Mouse (Mus musculus): ENCODE measurements around the gene Mmd. TPM values are rescaled to one million over a fixed set of nuclear protein-coding genes. Genes with fewer than 3 reads are reported as not detected.

The Mmd gene
- polyA plus RNA-seq (2014; fragmentation: Nextera tagmentation; extraction: Ambion mirVana), result 80.6 and 94.1 TPM in 2 replicates

DNA sequence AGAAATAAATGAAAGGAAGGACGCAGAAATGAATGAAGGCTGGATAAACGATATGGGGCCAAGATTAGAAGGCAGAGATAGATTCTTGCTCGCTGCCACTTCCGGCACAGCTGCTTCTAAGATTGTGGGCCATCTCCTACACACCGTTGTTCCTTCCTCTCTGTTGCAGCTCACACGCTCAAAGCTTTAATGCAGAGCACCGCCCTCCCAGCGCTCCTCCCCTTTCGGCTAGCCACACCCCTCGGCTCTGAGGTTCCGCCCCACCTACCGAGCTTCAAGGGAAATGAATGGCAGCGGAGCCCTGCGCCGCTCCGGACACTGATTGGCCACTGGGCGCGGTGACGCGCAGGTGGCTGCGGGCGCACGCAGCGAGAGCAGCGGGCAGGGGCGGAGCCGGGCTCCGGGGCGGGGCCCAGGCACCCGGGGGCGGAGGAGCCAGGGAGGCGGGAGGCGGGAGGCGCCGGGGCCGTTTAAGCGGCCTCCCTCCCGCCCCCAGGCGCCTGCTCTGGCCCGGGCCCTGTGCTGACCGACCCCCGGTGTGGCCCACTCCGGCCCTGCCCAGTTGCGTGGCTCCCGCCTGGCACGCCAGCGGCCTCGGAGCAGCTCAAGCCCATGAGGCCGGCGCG lies at the start of gene Mmd:
Mmd (plus strand) TSS at position 432 of the 626 bp plus-strand sequence.
- under 1% methylated on average over 49 of the region's 51 CpGs for WGBS

DNA sequence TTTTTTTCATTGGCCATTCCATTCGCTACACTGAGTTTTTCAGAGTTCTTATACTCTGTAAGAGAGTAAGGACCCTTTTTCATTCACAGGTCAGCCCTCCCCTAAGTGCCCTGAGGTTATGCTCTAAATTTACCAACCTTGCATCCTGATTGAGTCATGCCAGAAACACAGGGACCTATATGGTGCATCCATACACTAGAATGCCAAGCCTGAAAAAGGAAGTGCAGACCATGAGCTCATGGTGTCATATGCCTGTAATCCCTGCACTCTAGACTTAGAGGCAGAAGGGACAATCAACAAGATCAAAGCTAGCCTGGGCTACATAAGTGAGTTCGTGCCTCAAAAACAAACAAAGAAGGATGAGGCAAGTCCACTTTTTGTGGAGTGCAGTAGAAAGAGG lies 48.4 kb upstream of the Mmd start:
- Histone ChIP-seq H3K9ac (replicated peaks; ENCODE audit: low read depth, low read length) (no peak overlapping the region), H3K4me1 (ENCODE audit: control insufficient read depth, insufficient read depth, low read length) (no peaks in the 10 kb centered on the region), H3K27ac (ENCODE audit: low read depth, low read length) (no peak overlapping the region), H3K36me3 (ENCODE audit: control insufficient read depth, insufficient read depth, low read length) (no peaks in the 10 kb centered on the region), H3K4me3 (ENCODE audit: low read depth, low read length) (no peak overlapping the region), H3K9me3 (ENCODE audit: control insufficient read depth, low read length) (no peaks in the 10 kb centered on the region), H3K4me2 (ENCODE audit: low read depth, low read length) (no peak overlapping the region), H3K27me3 (ENCODE audit: control insufficient read depth, insufficient read depth, low read length) (no peaks in the 10 kb centered on the region)
- ATAC-seq (ENCODE audit: low read depth), result no peak
- WGBS, result 85% methylated on average over 2 of the region's 2 CpGs

More for the DNA sequence above, at the start of gene Mmd:
- Histone ChIP-seq H3K9ac (replicated peaks; ENCODE audit: low read depth, low read length) (peak within 1 kb of the TSS; percentile 96), H3K27me3 (ENCODE audit: control insufficient read depth, insufficient read depth, low read length) (no peaks in the 10 kb centered on the region), H3K27ac (ENCODE audit: low read depth, low read length) (peak within 1 kb of the TSS; percentile 92), H3K36me3 (ENCODE audit: control insufficient read depth, insufficient read depth, low read length) (no peaks in the 10 kb centered on the region), H3K4me1 (ENCODE audit: control insufficient read depth, insufficient read depth, low read length) (0 out of 2 replicates have a peak, but pooled peaks cover 10% of the 10 kb centered on the region), H3K9me3 (ENCODE audit: control insufficient read depth, low read length) (no peaks in the 10 kb centered on the region), H3K4me2 (ENCODE audit: low read depth, low read length) (peak within 1 kb of the TSS; percentile 85), H3K4me3 (ENCODE audit: low read depth, low read length) (peak within 1 kb of the TSS; percentile 80)
- ATAC-seq (ENCODE audit: low read depth), result peak; percentile 99

DNA sequence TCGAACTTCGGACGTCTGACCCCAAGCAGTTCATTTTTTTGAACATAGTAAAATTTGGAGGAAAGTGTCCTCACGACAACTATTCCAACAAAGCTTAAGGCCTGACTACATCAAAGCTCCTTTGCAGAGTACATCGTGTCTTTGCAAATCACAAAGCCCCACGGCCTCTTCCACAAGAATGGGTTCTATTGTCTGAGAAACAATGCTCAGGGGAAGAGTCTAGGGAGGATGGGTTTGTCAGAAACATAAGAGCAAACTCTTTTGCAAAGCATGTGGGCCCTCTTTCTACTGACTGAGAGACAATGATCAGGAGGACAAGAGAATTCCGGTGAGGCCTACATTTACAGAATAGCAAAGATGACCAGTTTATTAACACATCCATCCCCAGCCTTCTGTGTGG lies 35.0 kb upstream of the Mmd start:
- Histone ChIP-seq H3K27me3 (ENCODE audit: control insufficient read depth, insufficient read depth, low read length) (no peaks in the 10 kb centered on the region), H3K36me3 (ENCODE audit: control insufficient read depth, insufficient read depth, low read length) (no peaks in the 10 kb centered on the region), H3K27ac (ENCODE audit: low read depth, low read length) (no peak overlapping the region), H3K4me1 (ENCODE audit: control insufficient read depth, insufficient read depth, low read length) (no peaks in the 10 kb centered on the region), H3K9ac (replicated peaks; ENCODE audit: low read depth, low read length) (no peak overlapping the region), H3K9me3 (ENCODE audit: control insufficient read depth, low read length) (no peaks in the 10 kb centered on the region), H3K4me2 (ENCODE audit: low read depth, low read length) (no peak overlapping the region), H3K4me3 (ENCODE audit: low read depth, low read length) (no peak overlapping the region)
- no peak for ATAC-seq (ENCODE audit: low read depth)
- 46% methylated on average over 7 of the region's 7 CpGs for WGBS

DNA sequence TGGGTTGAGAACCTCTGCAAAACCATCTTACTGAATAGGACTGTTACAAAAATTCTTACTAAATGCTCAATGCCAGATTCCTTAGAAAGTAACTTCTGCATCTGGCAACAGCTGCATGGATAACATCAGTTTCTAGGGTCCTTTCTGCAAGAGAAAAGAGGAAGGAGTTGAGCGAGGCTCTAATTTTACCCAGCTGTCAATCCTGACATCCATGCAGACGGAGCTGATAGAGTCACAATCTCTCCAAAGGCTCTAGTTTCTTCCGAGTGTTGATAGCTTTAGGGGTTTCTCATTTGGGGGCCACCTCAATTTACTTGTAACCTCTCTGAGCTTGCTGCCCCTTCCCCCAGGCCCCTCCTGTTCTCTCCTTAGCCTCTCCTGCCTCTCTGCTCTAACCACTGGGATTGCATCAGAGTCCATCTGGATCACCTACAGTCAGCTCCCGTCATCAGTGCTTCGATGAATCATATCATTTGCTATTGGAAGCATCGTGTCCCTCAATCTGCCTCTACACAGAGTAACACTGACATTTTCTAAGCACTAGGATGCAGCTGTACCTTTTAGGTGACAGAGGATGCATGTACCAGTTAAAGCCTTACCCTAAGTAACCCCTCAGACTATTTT lies 29.1 kb upstream of the Mmd start:
- no peak overlapping the region for H3K4me3 ChIP-seq (ENCODE audit: low read depth, low read length)
- no peak for ATAC-seq (ENCODE audit: low read depth)
- no peak overlapping the region for H3K27ac ChIP-seq (ENCODE audit: low read depth, low read length)
- 76% methylated on average over 6 of the region's 6 CpGs for WGBS
- H3K4me1 ChIP-seq (ENCODE audit: control insufficient read depth, insufficient read depth, low read length), result no peaks in the 10 kb centered on the region
- H3K9me3 ChIP-seq (ENCODE audit: control insufficient read depth, low read length), result no peaks in the 10 kb centered on the region
- H3K9ac ChIP-seq (replicated peaks; ENCODE audit: low read depth, low read length), result no peak overlapping the region
- no peak overlapping the region for H3K4me2 ChIP-seq (ENCODE audit: low read depth, low read length)
- H3K27me3 ChIP-seq (ENCODE audit: control insufficient read depth, insufficient read depth, low read length), result no peaks in the 10 kb centered on the region
- no peaks in the 10 kb centered on the region for H3K36me3 ChIP-seq (ENCODE audit: control insufficient read depth, insufficient read depth, low read length)

DNA sequence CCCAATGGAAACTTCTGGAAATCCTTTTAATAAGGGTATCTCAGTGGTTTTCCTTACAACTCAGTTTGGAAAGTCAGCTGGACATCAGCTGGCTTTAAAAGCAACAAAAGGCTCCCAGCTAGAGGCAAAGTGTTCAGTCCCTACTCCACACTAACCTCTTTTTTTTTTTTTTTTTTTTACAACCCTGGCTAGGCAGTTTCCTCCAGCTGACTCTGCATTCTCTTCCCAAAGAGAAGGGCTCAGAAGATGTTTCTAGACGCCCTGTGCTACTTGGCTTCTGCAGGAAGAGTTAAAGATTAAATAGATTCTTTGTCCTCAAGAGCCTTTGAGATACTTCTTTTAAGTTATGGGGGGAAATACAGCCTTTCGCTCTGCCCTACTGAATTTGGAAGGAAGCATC lies 28.5 kb upstream of the Mmd start:
- H3K36me3 ChIP-seq (ENCODE audit: control insufficient read depth, insufficient read depth, low read length), result no peaks in the 10 kb centered on the region
- no peak overlapping the region for H3K9ac ChIP-seq (replicated peaks; ENCODE audit: low read depth, low read length)
- no peaks in the 10 kb centered on the region for H3K9me3 ChIP-seq (ENCODE audit: control insufficient read depth, low read length)
- ATAC-seq (ENCODE audit: low read depth), result no peak
- H3K4me1 ChIP-seq (ENCODE audit: control insufficient read depth, insufficient read depth, low read length), result no peaks in the 10 kb centered on the region
- H3K27me3 ChIP-seq (ENCODE audit: control insufficient read depth, insufficient read depth, low read length), result no peaks in the 10 kb centered on the region
- WGBS, result 13% methylated on average over 2 of the region's 2 CpGs
- H3K27ac ChIP-seq (ENCODE audit: low read depth, low read length), result no peak overlapping the region
- H3K4me2 ChIP-seq (ENCODE audit: low read depth, low read length), result no peak overlapping the region
- no peak overlapping the region for H3K4me3 ChIP-seq (ENCODE audit: low read depth, low read length)

DNA sequence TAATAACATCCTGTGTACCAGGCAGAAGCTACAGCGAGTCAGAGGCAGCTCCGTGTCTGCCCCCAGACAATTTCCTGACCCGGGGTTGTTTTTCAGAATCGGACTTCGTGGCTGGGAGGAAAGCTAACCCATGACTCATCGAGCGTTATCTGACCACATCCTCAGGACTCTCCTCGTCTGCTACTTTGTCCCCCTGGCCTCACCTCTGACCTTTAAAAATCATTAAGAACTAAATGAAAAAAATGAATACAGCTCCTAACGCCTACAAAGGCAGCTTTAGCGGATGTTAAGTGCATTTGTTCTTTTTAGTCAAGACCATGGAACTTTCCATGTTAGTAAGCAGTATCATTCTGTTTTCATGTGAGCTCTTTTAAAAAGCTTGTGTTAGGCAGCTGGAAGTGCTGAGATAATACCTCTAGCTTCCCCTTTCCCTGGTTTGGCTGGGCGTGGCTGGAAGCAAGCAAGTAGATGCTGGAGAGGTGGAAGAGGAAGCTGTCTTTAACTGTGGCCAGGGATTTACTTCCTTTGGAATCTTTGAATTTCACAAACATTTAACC lies 24.3 kb upstream of the Mmd start:
- H3K9ac ChIP-seq (replicated peaks; ENCODE audit: low read depth, low read length), result no peak overlapping the region
- no peak overlapping the region for H3K27ac ChIP-seq (ENCODE audit: low read depth, low read length)
- H3K4me3 ChIP-seq (ENCODE audit: low read depth, low read length), result no peak overlapping the region
- no peaks in the 10 kb centered on the region for H3K4me1 ChIP-seq (ENCODE audit: control insufficient read depth, insufficient read depth, low read length)
- no peaks in the 10 kb centered on the region for H3K9me3 ChIP-seq (ENCODE audit: control insufficient read depth, low read length)
- no peaks in the 10 kb centered on the region for H3K27me3 ChIP-seq (ENCODE audit: control insufficient read depth, insufficient read depth, low read length)
- no peak for ATAC-seq (ENCODE audit: low read depth)
- no peaks in the 10 kb centered on the region for H3K36me3 ChIP-seq (ENCODE audit: control insufficient read depth, insufficient read depth, low read length)
- 80% methylated on average over 11 of the region's 11 CpGs for WGBS
- no peak overlapping the region for H3K4me2 ChIP-seq (ENCODE audit: low read depth, low read length)

DNA sequence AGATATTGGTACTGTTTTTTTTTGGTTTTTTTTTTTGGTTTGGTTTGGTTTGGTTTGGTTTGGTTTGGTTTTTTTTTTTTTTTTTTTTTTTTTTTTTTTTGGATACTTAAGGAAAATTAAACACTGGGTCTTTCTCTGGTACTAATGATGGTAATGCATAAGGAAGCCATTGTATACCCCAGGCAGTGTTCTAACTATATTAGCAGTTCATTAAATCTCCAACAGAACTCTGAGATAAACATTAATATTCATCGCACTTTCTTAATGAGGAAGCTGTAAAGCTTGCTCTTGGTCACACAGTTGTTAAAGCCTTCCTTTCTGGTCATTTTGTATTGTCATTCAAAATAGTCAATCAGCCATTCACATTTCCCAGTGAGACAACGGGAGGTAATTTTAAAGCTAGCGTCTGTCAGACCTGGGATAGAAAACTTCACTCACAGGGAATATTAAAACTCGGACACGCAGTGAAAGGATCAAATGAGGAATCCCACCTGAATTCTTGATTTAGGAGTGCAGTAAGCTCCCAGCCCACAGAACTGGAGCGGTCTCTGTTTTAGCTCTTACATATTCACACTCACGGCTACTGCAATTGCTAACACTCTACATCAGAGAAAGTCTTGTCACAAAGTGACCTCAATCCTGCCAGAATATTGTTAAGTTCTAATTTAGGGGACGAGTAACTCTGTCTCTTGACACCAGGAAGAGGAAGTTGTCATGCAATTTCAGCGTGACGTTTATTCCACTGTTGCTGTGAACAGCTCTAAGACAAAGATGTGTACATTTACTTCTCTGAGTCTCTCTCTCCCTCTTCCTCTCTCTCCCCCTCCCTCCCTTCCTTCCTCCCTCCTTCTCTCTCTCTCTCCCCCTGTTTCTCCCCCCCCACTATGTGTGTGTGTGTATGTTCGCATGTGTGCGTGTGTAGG lies 22.0 kb upstream of the Mmd start:
- 45% methylated on average over 12 of the region's 12 CpGs for WGBS
- Histone ChIP-seq H3K27ac (ENCODE audit: low read depth, low read length) (no peak overlapping the region), H3K4me1 (ENCODE audit: control insufficient read depth, insufficient read depth, low read length) (0 out of 2 replicates have a peak, but pooled peaks cover under 1% of the 10 kb centered on the region), H3K9ac (replicated peaks; ENCODE audit: low read depth, low read length) (no peak overlapping the region), H3K9me3 (ENCODE audit: control insufficient read depth, low read length) (no peaks in the 10 kb centered on the region), H3K4me3 (ENCODE audit: low read depth, low read length) (no peak overlapping the region), H3K4me2 (ENCODE audit: low read depth, low read length) (no peak overlapping the region), H3K36me3 (ENCODE audit: control insufficient read depth, insufficient read depth, low read length) (no peaks in the 10 kb centered on the region), H3K27me3 (ENCODE audit: control insufficient read depth, insufficient read depth, low read length) (no peaks in the 10 kb centered on the region)
- no peak for ATAC-seq (ENCODE audit: low read depth)

DNA sequence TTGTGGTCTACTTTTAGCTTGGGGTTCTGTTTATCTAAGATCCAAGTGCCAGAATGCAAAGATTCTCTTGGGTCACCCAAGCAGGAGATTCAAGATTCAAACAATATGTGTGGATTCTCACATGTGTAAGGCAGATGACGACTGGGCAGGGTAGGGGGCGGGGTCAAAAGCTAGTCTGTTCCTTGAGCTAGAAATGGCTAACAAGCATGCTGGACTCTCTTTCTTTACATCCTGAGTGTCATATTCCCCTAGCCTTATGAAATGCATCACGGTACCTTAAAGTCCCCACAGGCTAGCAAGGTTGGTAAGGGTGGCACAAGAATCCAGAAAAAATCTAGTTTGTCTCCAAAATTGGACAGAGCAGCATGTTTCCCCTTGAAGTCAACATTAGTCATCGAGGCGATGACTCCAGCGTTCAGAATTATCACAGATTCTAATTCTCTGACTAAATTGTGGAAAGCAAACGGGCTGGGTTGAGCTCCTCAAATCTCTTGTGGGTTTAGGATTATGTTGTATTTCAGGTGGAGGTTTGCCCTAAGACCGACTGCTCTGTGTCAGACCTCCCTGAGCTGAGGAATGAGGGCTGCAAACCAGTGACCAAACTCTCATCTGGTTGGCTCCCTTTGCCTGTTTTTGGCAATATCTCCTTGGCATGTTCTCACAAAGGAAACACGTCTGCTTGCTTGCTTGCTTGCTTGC lies 20.9 kb upstream of the Mmd start:
- no peak overlapping the region for H3K4me2 ChIP-seq (ENCODE audit: low read depth, low read length)
- no peak overlapping the region for H3K27ac ChIP-seq (ENCODE audit: low read depth, low read length)
- 0 out of 2 replicates have a peak, but pooled peaks cover 5% of the 10 kb centered on the region for H3K4me1 ChIP-seq (ENCODE audit: control insufficient read depth, insufficient read depth, low read length)
- no peaks in the 10 kb centered on the region for H3K36me3 ChIP-seq (ENCODE audit: control insufficient read depth, insufficient read depth, low read length)
- 90% methylated on average over 9 of the region's 9 CpGs for WGBS
- ATAC-seq (ENCODE audit: low read depth), result no peak
- H3K4me3 ChIP-seq (ENCODE audit: low read depth, low read length), result no peak overlapping the region
- H3K9ac ChIP-seq (replicated peaks; ENCODE audit: low read depth, low read length), result no peak overlapping the region
- no peaks in the 10 kb centered on the region for H3K9me3 ChIP-seq (ENCODE audit: control insufficient read depth, low read length)
- no peaks in the 10 kb centered on the region for H3K27me3 ChIP-seq (ENCODE audit: control insufficient read depth, insufficient read depth, low read length)
